Mouse (Mus musculus): ENCODE measurements around the gene Ctsw. TPM values are rescaled to one million over a fixed set of nuclear protein-coding genes. Genes with fewer than 3 reads are reported as not detected.

Gene Ctsw
- polyA plus RNA-seq, 1 experiment from 2014 or later, result 0.84 TPM

DNA sequence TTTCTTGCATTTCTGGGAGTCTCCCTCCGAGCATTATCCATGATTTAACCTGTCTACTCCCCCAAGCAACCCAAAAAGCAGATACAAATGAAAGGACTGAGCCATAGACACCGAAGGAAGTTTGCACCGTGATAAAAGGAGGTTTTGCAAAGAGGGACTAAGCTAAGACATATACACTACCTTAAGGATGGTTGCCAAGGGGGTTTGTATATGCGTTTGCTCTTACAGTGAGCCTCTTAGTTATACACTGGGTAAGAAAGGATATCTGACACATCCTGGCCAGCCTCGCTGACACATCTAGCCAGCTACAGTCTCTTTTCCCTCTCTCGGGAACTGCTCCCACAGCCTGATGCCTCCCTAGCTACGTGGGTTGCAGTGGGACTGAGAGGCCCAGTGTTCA lies 34.4 kb downstream of the Ctsw start:
- peaks cover 9% of the 10 kb centered on the region for H3K4me1 ChIP-seq (ENCODE audit: control insufficient read depth, insufficient read depth, low read length)
- H3K9me3 ChIP-seq (replicated peaks; ENCODE audit: control insufficient read depth, low read length), result no peaks in the 10 kb centered on the region
- H3K4me3 ChIP-seq (ENCODE audit: low read depth, low read length), result no peak overlapping the region
- no peaks in the 10 kb centered on the region for H3K36me3 ChIP-seq (ENCODE audit: control insufficient read depth, insufficient read depth, low read length)
- no peaks in the 10 kb centered on the region for H3K27me3 ChIP-seq (ENCODE audit: control insufficient read depth, insufficient read depth, low read length)
- WGBS (ENCODE audit: insufficient replicate concordance), result 46% methylated on average over 7 of the region's 7 CpGs
- H3K27ac ChIP-seq (ENCODE audit: low read depth, low read length), result peak overlapping the region; percentile 57; the same call in 1 of the 2 replicates
- ATAC-seq (replicated peaks; ENCODE audit: insufficient number of reproducible peaks, low FRiP score, low TSS enrichment), result no peak
- peak overlapping the region; percentile 79 for H3K4me2 ChIP-seq
- H3K9ac ChIP-seq (ENCODE audit: low read depth, low read length), result peak overlapping the region; percentile 67

DNA sequence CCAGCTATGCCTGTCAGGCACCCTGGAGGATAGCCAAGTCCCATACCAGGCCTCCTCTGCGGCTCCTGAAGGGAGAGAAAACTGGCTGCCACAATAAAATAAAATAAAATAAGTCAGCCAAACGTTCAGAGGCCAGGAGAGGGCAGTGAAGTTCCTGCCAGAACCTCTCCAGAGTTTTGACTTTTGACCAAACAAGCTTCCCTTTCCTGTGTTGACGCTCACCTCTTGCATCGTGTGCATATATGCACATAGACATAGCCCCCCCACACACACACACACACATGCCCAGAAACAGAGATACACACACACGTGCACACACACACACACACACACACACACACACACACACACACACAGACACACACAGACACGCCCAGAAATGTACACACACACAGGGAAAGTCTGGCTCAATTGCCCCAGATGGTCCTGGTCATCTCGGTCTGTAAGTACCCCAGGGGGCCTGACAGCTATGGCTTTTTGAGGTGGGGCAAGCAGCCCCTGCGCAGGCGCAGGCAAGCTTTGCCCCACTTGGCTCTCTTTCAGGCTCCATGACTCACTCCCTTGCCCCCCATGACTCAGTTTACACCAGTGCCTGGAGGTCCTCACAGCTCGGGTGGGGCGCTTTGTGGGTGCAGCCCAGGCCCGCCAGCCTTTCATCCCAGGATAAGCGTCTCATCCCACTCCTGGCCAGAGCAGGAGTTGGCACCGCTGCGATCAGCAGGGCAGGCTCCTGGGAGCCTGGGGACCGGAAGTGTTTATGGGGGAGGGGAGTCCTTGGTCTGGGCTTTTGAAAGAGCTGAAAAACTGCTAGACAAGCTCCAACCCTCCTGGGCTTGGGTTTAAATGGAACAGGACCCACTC lies 35.1 kb downstream of the Ctsw start:
- 7% methylated on average over 16 of the region's 16 CpGs for WGBS (ENCODE audit: insufficient replicate concordance)
- ATAC-seq (replicated peaks; ENCODE audit: insufficient number of reproducible peaks, low FRiP score, low TSS enrichment), result peak; percentile 32; the same call in 1 of the 2 replicates

GRCm38 (mm10) chr19:5431911-5432464 lies 36.3 kb downstream of the Ctsw start:
- H3K4me3 ChIP-seq (ENCODE audit: low read depth, low read length), result no peak overlapping the region
- no peaks in the 10 kb centered on the region for H3K9me3 ChIP-seq (replicated peaks; ENCODE audit: control insufficient read depth, low read length)
- H3K4me1 ChIP-seq (ENCODE audit: control insufficient read depth, insufficient read depth, low read length), result peaks cover 9% of the 10 kb centered on the region
- H3K4me2 ChIP-seq, result no peak overlapping the region
- H3K36me3 ChIP-seq (ENCODE audit: control insufficient read depth, insufficient read depth, low read length), result 0 out of 2 replicates have a peak, but pooled peaks cover under 1% of the 10 kb centered on the region
- no peaks in the 10 kb centered on the region for H3K27me3 ChIP-seq (ENCODE audit: control insufficient read depth, insufficient read depth, low read length)
- 73% methylated on average over 4 of the region's 4 CpGs for WGBS (ENCODE audit: insufficient replicate concordance)
- 0 out of 2 replicates have a peak overlapping the region, but pooled peaks have one; percentile 10 for H3K9ac ChIP-seq (ENCODE audit: low read depth, low read length)
- H3K27ac ChIP-seq (ENCODE audit: low read depth, low read length), result no peak overlapping the region
- ATAC-seq (replicated peaks; ENCODE audit: insufficient number of reproducible peaks, low FRiP score, low TSS enrichment), result no peak

More for the DNA sequence above, 35.1 kb downstream of the Ctsw start:
- H3K4me2 ChIP-seq, result peak overlapping the region; percentile 79
- no peaks in the 10 kb centered on the region for H3K9me3 ChIP-seq (replicated peaks; ENCODE audit: control insufficient read depth, low read length)
- no peaks in the 10 kb centered on the region for H3K27me3 ChIP-seq (ENCODE audit: control insufficient read depth, insufficient read depth, low read length)
- peaks cover 9% of the 10 kb centered on the region for H3K4me1 ChIP-seq (ENCODE audit: control insufficient read depth, insufficient read depth, low read length)
- peak overlapping the region; percentile 67 for H3K9ac ChIP-seq (ENCODE audit: low read depth, low read length)
- peak overlapping the region; percentile 57 for H3K27ac ChIP-seq (ENCODE audit: low read depth, low read length)
- peak overlapping the region; percentile 40 for H3K4me3 ChIP-seq (ENCODE audit: low read depth, low read length)
- H3K36me3 ChIP-seq (ENCODE audit: control insufficient read depth, insufficient read depth, low read length), result no peaks in the 10 kb centered on the region

DNA sequence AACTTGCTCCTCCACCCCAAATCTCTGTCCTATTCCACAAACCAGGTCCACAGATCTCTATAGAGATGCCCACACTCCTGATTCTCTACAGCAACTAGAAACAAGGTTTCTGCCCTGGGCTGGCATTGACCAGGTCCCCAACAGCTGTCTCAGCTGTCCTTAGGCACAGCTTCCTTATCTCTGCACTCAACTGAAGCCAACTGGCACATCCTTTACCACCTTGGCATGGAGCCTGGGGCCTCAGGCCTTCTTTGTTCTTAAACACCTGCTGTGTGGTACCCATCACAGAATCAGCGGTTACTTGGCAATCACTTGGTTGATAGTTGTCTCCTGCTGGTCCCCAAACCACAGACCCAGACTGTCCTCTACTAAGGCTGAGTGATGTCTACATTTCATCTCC lies 37.9 kb downstream of the Ctsw start:
- 83% methylated on average over 1 of the region's 1 CpGs for WGBS (ENCODE audit: insufficient replicate concordance)
- peaks cover 8% of the 10 kb centered on the region; the same call in 1 of the 2 replicates for H3K36me3 ChIP-seq (ENCODE audit: control insufficient read depth, insufficient read depth, low read length)
- H3K9me3 ChIP-seq (replicated peaks; ENCODE audit: control insufficient read depth, low read length), result no peaks in the 10 kb centered on the region
- no peak overlapping the region for H3K27ac ChIP-seq (ENCODE audit: low read depth, low read length)
- no peak overlapping the region for H3K4me2 ChIP-seq
- ATAC-seq (replicated peaks; ENCODE audit: insufficient number of reproducible peaks, low FRiP score, low TSS enrichment), result no peak
- peaks cover 18% of the 10 kb centered on the region for H3K4me1 ChIP-seq (ENCODE audit: control insufficient read depth, insufficient read depth, low read length)
- H3K9ac ChIP-seq (ENCODE audit: low read depth, low read length), result no peak overlapping the region
- H3K27me3 ChIP-seq (ENCODE audit: control insufficient read depth, insufficient read depth, low read length), result no peaks in the 10 kb centered on the region
- no peak overlapping the region for H3K4me3 ChIP-seq (ENCODE audit: low read depth, low read length)

- no peak overlapping the region for H3K4me2 ChIP-seq
- H3K27me3 ChIP-seq (ENCODE audit: control insufficient read depth, insufficient read depth, low read length), result no peaks in the 10 kb centered on the region
- no peak for ATAC-seq (replicated peaks; ENCODE audit: insufficient number of reproducible peaks, low FRiP score, low TSS enrichment)
- no peak overlapping the region for H3K4me3 ChIP-seq (ENCODE audit: low read depth, low read length)
- H3K27ac ChIP-seq (ENCODE audit: low read depth, low read length), result no peak overlapping the region
- H3K9ac ChIP-seq (ENCODE audit: low read depth, low read length), result 0 out of 2 replicates have a peak overlapping the region, but pooled peaks have one; percentile 10
- 66% methylated on average over 8 of the region's 8 CpGs for WGBS (ENCODE audit: insufficient replicate concordance)
- H3K36me3 ChIP-seq (ENCODE audit: control insufficient read depth, insufficient read depth, low read length), result peaks cover 8% of the 10 kb centered on the region; the same call in 1 of the 2 replicates
- H3K9me3 ChIP-seq (replicated peaks; ENCODE audit: control insufficient read depth, low read length), result no peaks in the 10 kb centered on the region
- peaks cover 18% of the 10 kb centered on the region for H3K4me1 ChIP-seq (ENCODE audit: control insufficient read depth, insufficient read depth, low read length)
Observed at GRCm38 (mm10) chr19:5429806-5430205, 38.5 kb downstream of the Ctsw start.

GRCm38 (mm10) chr19:5429219-5429618 lies 39.1 kb downstream of the Ctsw start:
- 74% methylated on average over 4 of the region's 4 CpGs for WGBS (ENCODE audit: insufficient replicate concordance)
- Histone ChIP-seq H3K27me3 (ENCODE audit: control insufficient read depth, insufficient read depth, low read length) (no peaks in the 10 kb centered on the region), H3K9me3 (replicated peaks; ENCODE audit: control insufficient read depth, low read length) (no peaks in the 10 kb centered on the region), H3K4me1 (ENCODE audit: control insufficient read depth, insufficient read depth, low read length) (peaks cover 18% of the 10 kb centered on the region), H3K4me3 (ENCODE audit: low read depth, low read length) (no peak overlapping the region), H3K4me2 (no peak overlapping the region), H3K27ac (ENCODE audit: low read depth, low read length) (no peak overlapping the region), H3K9ac (ENCODE audit: low read depth, low read length) (no peak overlapping the region), H3K36me3 (ENCODE audit: control insufficient read depth, insufficient read depth, low read length) (peaks cover 8% of the 10 kb centered on the region; the same call in 1 of the 2 replicates)
- ATAC-seq (replicated peaks; ENCODE audit: insufficient number of reproducible peaks, low FRiP score, low TSS enrichment), result no peak

DNA sequence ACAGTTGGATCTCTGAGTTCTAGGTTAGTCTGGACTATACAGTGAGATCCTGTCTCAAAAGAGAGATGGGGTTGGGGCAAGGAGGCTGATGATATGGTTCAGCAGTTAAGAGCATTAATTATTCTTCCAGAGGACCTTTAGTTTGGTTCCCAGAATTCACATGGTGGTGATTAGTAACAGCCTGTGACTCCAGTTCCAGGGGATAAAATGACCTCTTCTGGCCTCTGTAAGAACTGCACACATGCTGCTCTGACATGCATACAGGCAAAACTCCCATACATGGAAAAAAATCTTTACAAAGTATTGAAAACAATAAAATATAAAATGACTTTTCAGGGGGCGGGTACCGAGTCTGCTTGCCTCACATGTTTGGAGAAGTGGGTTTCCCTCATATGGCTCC lies 40.2 kb downstream of the Ctsw start:
- Histone ChIP-seq H3K27me3 (ENCODE audit: control insufficient read depth, insufficient read depth, low read length) (no peaks in the 10 kb centered on the region), H3K27ac (ENCODE audit: low read depth, low read length) (no peak overlapping the region), H3K4me2 (no peak overlapping the region), H3K9ac (ENCODE audit: low read depth, low read length) (no peak overlapping the region), H3K4me1 (ENCODE audit: control insufficient read depth, insufficient read depth, low read length) (peaks cover 19% of the 10 kb centered on the region), H3K9me3 (replicated peaks; ENCODE audit: control insufficient read depth, low read length) (no peaks in the 10 kb centered on the region), H3K4me3 (ENCODE audit: low read depth, low read length) (no peak overlapping the region), H3K36me3 (ENCODE audit: control insufficient read depth, insufficient read depth, low read length) (peaks cover 8% of the 10 kb centered on the region; the same call in 1 of the 2 replicates)
- no peak for ATAC-seq (replicated peaks; ENCODE audit: insufficient number of reproducible peaks, low FRiP score, low TSS enrichment)
- WGBS (ENCODE audit: insufficient replicate concordance), result 85% methylated on average over 2 of the region's 2 CpGs

DNA sequence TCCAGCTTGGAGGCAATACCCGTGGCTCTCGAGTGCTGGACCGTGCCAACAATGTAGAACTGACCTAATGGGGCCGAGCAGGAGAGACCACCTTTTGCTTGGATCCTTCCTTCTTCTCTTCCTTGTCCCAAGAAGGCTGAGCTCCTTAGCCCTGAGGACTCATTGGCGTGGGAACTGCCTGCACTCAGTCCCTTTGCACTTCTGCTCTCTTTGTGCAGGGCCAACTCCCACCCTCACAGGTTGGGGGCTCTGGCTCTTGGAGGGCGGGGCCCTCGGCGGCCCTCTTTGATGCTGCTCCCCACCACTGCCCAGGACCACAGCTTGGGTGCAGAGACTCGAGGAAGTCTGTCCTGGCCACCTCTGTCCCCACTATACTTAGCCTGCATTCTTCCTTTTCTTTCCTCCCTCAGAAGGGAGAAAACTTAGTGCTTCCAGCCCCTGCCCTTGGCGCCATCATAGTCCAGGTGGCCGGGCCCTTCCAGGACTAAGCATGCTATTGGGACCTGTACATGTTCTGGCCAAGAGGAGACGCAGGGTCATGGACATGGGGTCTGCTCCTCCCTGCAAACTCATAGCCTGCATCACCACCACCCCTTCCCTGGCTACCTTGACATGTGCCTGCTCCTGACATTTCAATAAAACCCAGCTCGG lies 41.5 kb downstream of the Ctsw start:
- H3K9ac ChIP-seq (ENCODE audit: low read depth, low read length), result no peak overlapping the region

More for the DNA sequence above, 41.5 kb downstream of the Ctsw start:
- peaks cover 19% of the 10 kb centered on the region for H3K4me1 ChIP-seq (ENCODE audit: control insufficient read depth, insufficient read depth, low read length)
- H3K36me3 ChIP-seq (ENCODE audit: control insufficient read depth, insufficient read depth, low read length), result peaks cover 11% of the 10 kb centered on the region; the same call in 1 of the 2 replicates
- H3K4me2 ChIP-seq, result peak overlapping the region; percentile 66
- H3K9me3 ChIP-seq (replicated peaks; ENCODE audit: control insufficient read depth, low read length), result no peaks in the 10 kb centered on the region
- no peaks in the 10 kb centered on the region for H3K27me3 ChIP-seq (ENCODE audit: control insufficient read depth, insufficient read depth, low read length)
- 90% methylated on average over 13 of the region's 13 CpGs for WGBS (ENCODE audit: insufficient replicate concordance)
- peak overlapping the region; percentile 82; the same call in 1 of the 2 replicates for H3K4me3 ChIP-seq (ENCODE audit: low read depth, low read length)
- H3K27ac ChIP-seq (ENCODE audit: low read depth, low read length), result no peak overlapping the region
- no peak for ATAC-seq (replicated peaks; ENCODE audit: insufficient number of reproducible peaks, low FRiP score, low TSS enrichment)
